Mouse (Mus musculus): ENCODE results near the gene Olfr320. TPM values are rescaled to one million over a fixed set of nuclear protein-coding genes. Genes with fewer than 3 reads are reported as not detected.
"Not testable (repeated sequence)": the region's sequence is repeated elsewhere in the genome, so short reads cannot be mapped to it uniquely, and the experiment has no call there.

The Olfr320 gene
- polyA plus RNA-seq, 1 experiment from 2014 or later = not detected

- Histone ChIP-seq H3K36me3 (ENCODE audit: control insufficient read depth, insufficient read depth, low read length) (no peaks in the 10 kb centered on the region), H3K9me3 (replicated peaks; ENCODE audit: control insufficient read depth, low read length) (no peaks in the 10 kb centered on the region), H3K4me3 (ENCODE audit: low read depth, low read length) (no peak overlapping the region), H3K9ac (ENCODE audit: low read depth, low read length) (no peak overlapping the region), H3K27me3 (ENCODE audit: control insufficient read depth, insufficient read depth, low read length) (no peaks in the 10 kb centered on the region), H3K4me1 (ENCODE audit: control insufficient read depth, insufficient read depth, low read length) (no peaks in the 10 kb centered on the region), H3K27ac (ENCODE audit: low read depth, low read length) (no peak overlapping the region), H3K4me2 (no peak overlapping the region)
- ATAC-seq (replicated peaks; ENCODE audit: insufficient number of reproducible peaks, low FRiP score, low TSS enrichment) = no peak
- WGBS (ENCODE audit: insufficient replicate concordance) = 89% methylated on average over 3 of the region's 3 CpGs
Observed at GRCm38 (mm10) chr11:58655151-58655550, 25.7 kb upstream of the Olfr320 start.

GRCm38 (mm10) chr11:58658596-58658995 is 22.3 kb upstream of the Olfr320 start, which contains the start of gene Olfr322:
Gene Olfr322, plus strand, starts transcription at chr11:58658782.
- no peaks in the 10 kb centered on the region for H3K27me3 ChIP-seq (ENCODE audit: control insufficient read depth, insufficient read depth, low read length)
- no peak within 1 kb of the TSS for H3K9ac ChIP-seq (ENCODE audit: low read depth, low read length)
- no peak for ATAC-seq (replicated peaks; ENCODE audit: insufficient number of reproducible peaks, low FRiP score, low TSS enrichment)
- H3K4me2 ChIP-seq = no peak within 1 kb of the TSS
- H3K27ac ChIP-seq (ENCODE audit: low read depth, low read length) = no peak within 1 kb of the TSS
- no peak within 1 kb of the TSS for H3K4me3 ChIP-seq (ENCODE audit: low read depth, low read length)
- no peaks in the 10 kb centered on the region for H3K9me3 ChIP-seq (replicated peaks; ENCODE audit: control insufficient read depth, low read length)
- 85% methylated on average over 4 of the region's 4 CpGs for WGBS (ENCODE audit: insufficient replicate concordance)
- no peaks in the 10 kb centered on the region for H3K4me1 ChIP-seq (ENCODE audit: control insufficient read depth, insufficient read depth, low read length)
- H3K36me3 ChIP-seq (ENCODE audit: control insufficient read depth, insufficient read depth, low read length) = no peaks in the 10 kb centered on the region

GRCm38 (mm10) chr11:58669252-58669651 is 11.6 kb upstream of the Olfr320 start:
- Histone ChIP-seq H3K4me2 (no peak overlapping the region), H3K27me3 (ENCODE audit: control insufficient read depth, insufficient read depth, low read length) (no peaks in the 10 kb centered on the region), H3K4me1 (ENCODE audit: control insufficient read depth, insufficient read depth, low read length) (no peaks in the 10 kb centered on the region), H3K9ac (ENCODE audit: low read depth, low read length) (no peak overlapping the region), H3K4me3 (ENCODE audit: low read depth, low read length) (no peak overlapping the region), H3K36me3 (ENCODE audit: control insufficient read depth, insufficient read depth, low read length) (no peaks in the 10 kb centered on the region), H3K9me3 (replicated peaks; ENCODE audit: control insufficient read depth, low read length) (no peaks in the 10 kb centered on the region), H3K27ac (ENCODE audit: low read depth, low read length) (no peak overlapping the region)
- no peak for ATAC-seq (replicated peaks; ENCODE audit: insufficient number of reproducible peaks, low FRiP score, low TSS enrichment)

- Histone ChIP-seq H3K4me1 (ENCODE audit: control insufficient read depth, insufficient read depth, low read length) (no peaks in the 10 kb centered on the region), H3K36me3 (ENCODE audit: control insufficient read depth, insufficient read depth, low read length) (no peaks in the 10 kb centered on the region), H3K9me3 (replicated peaks; ENCODE audit: control insufficient read depth, low read length) (no peaks in the 10 kb centered on the region), H3K4me3 (ENCODE audit: low read depth, low read length) (no peak overlapping the region), H3K27ac (ENCODE audit: low read depth, low read length) (no peak overlapping the region), H3K27me3 (ENCODE audit: control insufficient read depth, insufficient read depth, low read length) (no peaks in the 10 kb centered on the region), H3K4me2 (no peak overlapping the region), H3K9ac (ENCODE audit: low read depth, low read length) (no peak overlapping the region)
- no peak for ATAC-seq (replicated peaks; ENCODE audit: insufficient number of reproducible peaks, low FRiP score, low TSS enrichment)
- 50% methylated on average over 4 of the region's 4 CpGs for WGBS (ENCODE audit: insufficient replicate concordance)
Observed at GRCm38 (mm10) chr11:58671825-58672224, 9.1 kb upstream of the Olfr320 start.

- H3K4me3 ChIP-seq (ENCODE audit: low read depth, low read length) = no peak within 1 kb of the TSS
- H3K36me3 ChIP-seq (ENCODE audit: control insufficient read depth, insufficient read depth, low read length) = no peaks in the 10 kb centered on the region
- no peak within 1 kb of the TSS for H3K27ac ChIP-seq (ENCODE audit: low read depth, low read length)
- no peak within 1 kb of the TSS for H3K9ac ChIP-seq (ENCODE audit: low read depth, low read length)
- H3K4me2 ChIP-seq = no peak within 1 kb of the TSS
- H3K27me3 ChIP-seq (ENCODE audit: control insufficient read depth, insufficient read depth, low read length) = no peaks in the 10 kb centered on the region
- 80% methylated on average over 3 of the region's 3 CpGs for WGBS (ENCODE audit: insufficient replicate concordance)
- ATAC-seq (replicated peaks; ENCODE audit: insufficient number of reproducible peaks, low FRiP score, low TSS enrichment) = no peak
- peaks cover 6% of the 10 kb centered on the region; the same call in 1 of the 2 replicates for H3K9me3 ChIP-seq (replicated peaks; ENCODE audit: control insufficient read depth, low read length)
- no peaks in the 10 kb centered on the region for H3K4me1 ChIP-seq (ENCODE audit: control insufficient read depth, insufficient read depth, low read length)
Observed at GRCm38 (mm10) chr11:58698862-58699261, 18.0 kb downstream of the Olfr320 start, which contains the start of gene Olfr319. Gene Olfr319, plus strand, starts transcription at chr11:58699162.

GRCm38 (mm10) chr11:58709086-58709485 is 28.2 kb downstream of the Olfr320 start:
- Histone ChIP-seq H3K4me2 (no peak overlapping the region), H3K9me3 (replicated peaks; ENCODE audit: control insufficient read depth, low read length) (no peaks in the 10 kb centered on the region), H3K4me1 (ENCODE audit: control insufficient read depth, insufficient read depth, low read length) (no peaks in the 10 kb centered on the region), H3K27ac (ENCODE audit: low read depth, low read length) (no peak overlapping the region), H3K27me3 (ENCODE audit: control insufficient read depth, insufficient read depth, low read length) (no peaks in the 10 kb centered on the region), H3K36me3 (ENCODE audit: control insufficient read depth, insufficient read depth, low read length) (no peaks in the 10 kb centered on the region), H3K9ac (ENCODE audit: low read depth, low read length) (no peak overlapping the region), H3K4me3 (ENCODE audit: low read depth, low read length) (no peak overlapping the region)
- WGBS (ENCODE audit: insufficient replicate concordance) = 72% methylated on average over 11 of the region's 11 CpGs
- ATAC-seq (replicated peaks; ENCODE audit: insufficient number of reproducible peaks, low FRiP score, low TSS enrichment) = no peak

- not testable (repeated sequence) for H3K4me1 ChIP-seq (ENCODE audit: control insufficient read depth, insufficient read depth, low read length); H3K4me2 ChIP-seq; H3K9me3 ChIP-seq (replicated peaks; ENCODE audit: control insufficient read depth, low read length); ATAC-seq (replicated peaks; ENCODE audit: insufficient number of reproducible peaks, low FRiP score, low TSS enrichment); H3K27ac ChIP-seq (ENCODE audit: low read depth, low read length); H3K9ac ChIP-seq (ENCODE audit: low read depth, low read length); H3K4me3 ChIP-seq (ENCODE audit: low read depth, low read length); H3K36me3 ChIP-seq (ENCODE audit: control insufficient read depth, insufficient read depth, low read length); H3K27me3 ChIP-seq (ENCODE audit: control insufficient read depth, insufficient read depth, low read length)
- WGBS (ENCODE audit: insufficient replicate concordance) = 92% methylated on average over 6 of the region's 7 CpGs
Observed at GRCm38 (mm10) chr11:58717723-58718122, 36.8 kb downstream of the Olfr320 start.

GRCm38 (mm10) chr11:58719701-58720100 is 38.8 kb downstream of the Olfr320 start:
- Histone ChIP-seq H3K27ac (ENCODE audit: low read depth, low read length) (no peak overlapping the region), H3K9me3 (replicated peaks; ENCODE audit: control insufficient read depth, low read length) (no peaks in the 10 kb centered on the region), H3K9ac (ENCODE audit: low read depth, low read length) (no peak overlapping the region), H3K4me2 (no peak overlapping the region), H3K4me1 (ENCODE audit: control insufficient read depth, insufficient read depth, low read length) (no peaks in the 10 kb centered on the region), H3K36me3 (ENCODE audit: control insufficient read depth, insufficient read depth, low read length) (no peaks in the 10 kb centered on the region), H3K4me3 (ENCODE audit: low read depth, low read length) (no peak overlapping the region), H3K27me3 (ENCODE audit: control insufficient read depth, insufficient read depth, low read length) (no peaks in the 10 kb centered on the region)
- 85% methylated on average over 4 of the region's 4 CpGs for WGBS (ENCODE audit: insufficient replicate concordance)
- ATAC-seq (replicated peaks; ENCODE audit: insufficient number of reproducible peaks, low FRiP score, low TSS enrichment) = no peak

- Histone ChIP-seq H3K4me3 (ENCODE audit: low read depth, low read length) (no peak within 1 kb of the TSS), H3K36me3 (ENCODE audit: control insufficient read depth, insufficient read depth, low read length) (no peaks in the 10 kb centered on the region), H3K27ac (ENCODE audit: low read depth, low read length) (no peak within 1 kb of the TSS), H3K27me3 (ENCODE audit: control insufficient read depth, insufficient read depth, low read length) (no peaks in the 10 kb centered on the region), H3K9me3 (replicated peaks; ENCODE audit: control insufficient read depth, low read length) (no peaks in the 10 kb centered on the region), H3K4me1 (ENCODE audit: control insufficient read depth, insufficient read depth, low read length) (no peaks in the 10 kb centered on the region), H3K4me2 (no peak within 1 kb of the TSS), H3K9ac (ENCODE audit: low read depth, low read length) (no peak within 1 kb of the TSS)
- ATAC-seq (replicated peaks; ENCODE audit: insufficient number of reproducible peaks, low FRiP score, low TSS enrichment) = no peak
Observed at GRCm38 (mm10) chr11:58723914-58724313, 43.0 kb downstream of the Olfr320 start, which contains the start of gene Olfr318. Gene Olfr318, minus strand, starts transcription at chr11:58724014.

All from heart, embryonic 11.5 days (tissue).